Mouse (Mus musculus): ENCODE results near the gene Dph3. TPM values are rescaled to one million over a fixed set of nuclear protein-coding genes. Genes with fewer than 3 reads are reported as not detected.

Gene Dph3
- polyA plus RNA-seq, 1 experiment from 2014 or later, result 72.0 TPM

DNA sequence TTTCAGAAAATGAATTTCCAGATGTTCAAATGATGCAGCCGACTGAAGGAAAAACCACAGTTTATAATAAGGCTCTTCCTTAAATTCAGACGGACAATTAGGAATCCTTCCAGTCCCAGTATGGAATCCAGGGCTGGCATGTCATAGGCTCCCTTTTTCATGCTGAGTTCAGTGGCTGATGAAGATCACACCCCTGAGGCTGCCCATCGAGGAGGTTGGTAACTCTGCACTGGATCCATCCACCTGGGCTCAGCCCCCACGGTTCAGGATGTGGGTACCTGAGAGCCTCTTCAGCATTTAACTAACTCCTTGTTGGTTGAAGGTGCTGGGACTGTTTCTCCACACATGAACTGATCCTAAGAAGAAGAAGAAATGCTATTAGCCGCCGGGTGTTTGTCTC is 2.6 kb downstream of the Dph3 start:
- H3K9me3 ChIP-seq (replicated peaks), result no peaks in the 10 kb centered on the region
- peaks cover 14% of the 10 kb centered on the region for H3K4me1 ChIP-seq
- 93% methylated on average over 6 of the region's 6 CpGs for WGBS
- no peak overlapping the region for H3K9ac ChIP-seq
- H3K4me2 ChIP-seq (replicated peaks), result no peak overlapping the region
- peaks cover 24% of the 10 kb centered on the region for H3K36me3 ChIP-seq
- no peak overlapping the region for H3K27ac ChIP-seq
- no peak for ATAC-seq (ENCODE audit: low FRiP score)
- H3K4me3 ChIP-seq, result no peak overlapping the region
- no peaks in the 10 kb centered on the region for H3K27me3 ChIP-seq

DNA sequence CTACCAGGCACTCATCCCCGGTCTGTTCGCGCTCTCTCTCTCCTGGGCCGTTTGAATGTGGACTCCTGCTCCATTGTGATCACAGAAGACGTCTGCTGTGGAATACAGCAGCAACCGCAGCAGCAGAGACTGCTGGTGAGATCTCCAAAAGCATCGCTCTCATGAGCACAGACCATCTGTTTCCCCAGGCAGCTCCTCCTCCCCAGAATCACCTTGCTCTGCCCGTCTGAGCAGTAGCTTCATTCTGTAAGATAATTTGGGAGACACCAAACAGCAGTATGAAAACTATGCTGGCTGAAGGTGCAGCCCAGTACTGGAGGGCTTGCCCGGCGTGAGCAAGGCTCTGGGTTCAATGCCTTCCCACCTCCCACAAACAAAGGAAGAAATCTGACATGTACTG is 4.5 kb downstream of the Dph3 start:
- Histone ChIP-seq H3K27ac (no peak overlapping the region), H3K4me2 (replicated peaks) (no peak overlapping the region), H3K9ac (no peak overlapping the region), H3K9me3 (replicated peaks) (no peaks in the 10 kb centered on the region), H3K4me3 (no peak overlapping the region), H3K4me1 (peaks cover 5% of the 10 kb centered on the region), H3K36me3 (peaks cover 24% of the 10 kb centered on the region), H3K27me3 (no peaks in the 10 kb centered on the region)
- no peak for ATAC-seq (ENCODE audit: low FRiP score)
- 87% methylated on average over 10 of the region's 10 CpGs for WGBS

DNA sequence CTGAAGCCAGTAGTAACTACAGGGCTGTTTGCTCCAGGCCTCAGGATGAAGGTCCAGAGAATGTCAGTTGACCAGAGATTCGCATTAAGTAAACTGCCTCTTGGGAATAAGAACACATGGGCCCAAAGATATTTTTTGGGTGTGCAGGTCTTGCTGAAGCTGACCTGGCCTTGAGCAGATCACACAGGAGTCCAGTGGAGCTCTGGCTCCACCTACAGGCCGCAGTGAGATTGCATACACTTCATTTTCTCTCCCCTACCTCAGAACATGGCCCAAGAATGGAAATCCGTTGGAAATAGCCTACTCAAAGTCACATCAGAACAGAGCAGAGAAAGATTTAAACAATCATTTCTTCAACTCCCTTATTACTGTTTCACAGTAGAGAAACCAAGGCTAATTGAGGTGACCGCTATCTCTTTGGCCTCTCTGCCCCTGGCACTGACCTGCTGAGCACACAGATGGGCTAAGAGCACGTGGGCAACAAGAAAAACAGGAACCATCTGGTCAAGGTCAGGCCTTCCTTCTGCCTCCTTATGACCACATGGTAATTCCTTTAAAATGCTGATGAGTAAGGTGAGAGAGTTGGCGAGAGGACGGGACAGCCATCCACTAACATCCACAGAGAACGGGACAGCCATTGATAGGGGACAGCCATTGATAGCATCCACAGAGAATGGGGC is 8.5 kb downstream of the Dph3 start:
- no peak overlapping the region for H3K9ac ChIP-seq
- H3K36me3 ChIP-seq, result peaks cover 13% of the 10 kb centered on the region
- ATAC-seq (ENCODE audit: low FRiP score), result no peak
- no peak overlapping the region for H3K4me2 ChIP-seq (replicated peaks)
- H3K27me3 ChIP-seq, result no peaks in the 10 kb centered on the region
- no peak overlapping the region for H3K4me3 ChIP-seq
- no peaks in the 10 kb centered on the region for H3K9me3 ChIP-seq (replicated peaks)
- peaks cover 2% of the 10 kb centered on the region; the same call in 1 of the 2 replicates for H3K4me1 ChIP-seq
- no peak overlapping the region for H3K27ac ChIP-seq
- 49% methylated on average over 8 of the region's 8 CpGs for WGBS

DNA sequence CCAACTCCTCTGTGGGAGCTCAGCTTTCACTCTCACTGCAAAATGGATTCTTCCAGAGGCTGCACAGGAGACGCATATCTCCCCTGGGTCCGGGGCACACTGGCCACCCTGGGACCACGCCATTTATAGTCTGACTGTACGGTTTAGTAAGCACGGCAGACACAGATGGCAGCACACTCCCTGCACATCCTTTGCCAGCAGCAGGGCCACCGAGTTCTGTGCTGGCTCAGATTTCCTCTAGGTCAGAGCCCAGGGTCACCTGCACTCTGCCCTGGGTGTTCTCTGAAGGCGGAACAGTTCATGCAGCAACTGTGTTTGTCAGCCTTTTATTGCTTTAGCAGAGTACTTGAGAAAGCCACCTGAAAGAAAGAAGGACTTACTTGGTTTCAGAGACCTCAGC is 11.6 kb downstream of the Dph3 start:
- H3K27ac ChIP-seq, result no peak overlapping the region
- H3K9me3 ChIP-seq (replicated peaks), result no peaks in the 10 kb centered on the region
- no peak overlapping the region for H3K9ac ChIP-seq
- no peaks in the 10 kb centered on the region for H3K36me3 ChIP-seq
- H3K27me3 ChIP-seq, result no peaks in the 10 kb centered on the region
- H3K4me1 ChIP-seq, result peaks cover 2% of the 10 kb centered on the region; the same call in 1 of the 2 replicates
- ATAC-seq (ENCODE audit: low FRiP score), result no peak
- H3K4me2 ChIP-seq (replicated peaks), result no peak overlapping the region
- WGBS, result 54% methylated on average over 7 of the region's 7 CpGs
- no peak overlapping the region for H3K4me3 ChIP-seq

- Histone ChIP-seq H3K4me3 (no peak overlapping the region), H3K36me3 (no peaks in the 10 kb centered on the region), H3K4me1 (peaks cover 2% of the 10 kb centered on the region; the same call in 1 of the 2 replicates), H3K27me3 (no peaks in the 10 kb centered on the region), H3K9ac (no peak overlapping the region), H3K9me3 (replicated peaks) (no peaks in the 10 kb centered on the region), H3K4me2 (replicated peaks) (no peak overlapping the region), H3K27ac (no peak overlapping the region)
- 63% methylated on average over 8 of the region's 8 CpGs for WGBS
- ATAC-seq (ENCODE audit: low FRiP score), result no peak
Observed at GRCm38 (mm10) chr14:32073211-32073685, 12.3 kb downstream of the Dph3 start.

DNA sequence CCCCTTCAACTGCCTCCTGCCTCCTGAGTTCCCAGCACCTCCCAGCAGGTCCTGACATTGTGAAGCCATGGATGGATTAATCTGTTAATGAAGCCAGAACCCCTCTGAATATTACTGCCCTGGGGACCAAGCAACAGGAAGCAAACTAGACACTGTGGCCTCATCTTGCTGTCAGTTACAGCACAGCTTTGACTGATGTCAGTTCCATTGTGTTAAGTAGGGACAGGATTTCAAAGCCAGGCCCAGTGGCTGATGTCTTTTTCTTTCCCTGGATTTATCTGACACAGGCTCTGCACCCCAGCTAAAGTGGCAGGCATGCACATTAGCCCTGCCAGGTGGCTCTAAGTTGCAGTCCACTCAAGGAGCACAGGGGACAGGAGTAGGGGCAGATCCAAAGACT is 12.7 kb downstream of the Dph3 start:
- Histone ChIP-seq H3K9me3 (replicated peaks) (no peaks in the 10 kb centered on the region), H3K4me3 (no peak overlapping the region), H3K9ac (no peak overlapping the region)

GRCm38 (mm10) chr14:32061398-32061797 is 24.1 kb downstream of the Dph3 start:
- WGBS, result 94% methylated on average over 4 of the region's 4 CpGs
- Histone ChIP-seq H3K9ac (no peak overlapping the region), H3K27ac (no peak overlapping the region), H3K4me2 (replicated peaks) (no peak overlapping the region), H3K36me3 (no peaks in the 10 kb centered on the region), H3K4me3 (no peak overlapping the region), H3K9me3 (replicated peaks) (no peaks in the 10 kb centered on the region; the same call in 1 of the 2 replicates), H3K4me1 (no peaks in the 10 kb centered on the region), H3K27me3 (no peaks in the 10 kb centered on the region)
- no peak for ATAC-seq (ENCODE audit: low FRiP score)

More for the DNA sequence above, 12.7 kb downstream of the Dph3 start:
- Histone ChIP-seq H3K36me3 (no peaks in the 10 kb centered on the region), H3K27me3 (no peaks in the 10 kb centered on the region), H3K4me2 (replicated peaks) (no peak overlapping the region), H3K27ac (no peak overlapping the region), H3K4me1 (peaks cover 2% of the 10 kb centered on the region; the same call in 1 of the 2 replicates)
- ATAC-seq (ENCODE audit: low FRiP score), result no peak

GRCm38 (mm10) chr14:32057664-32058063 is 27.9 kb downstream of the Dph3 start:
- 87% methylated on average over 4 of the region's 4 CpGs for WGBS

DNA sequence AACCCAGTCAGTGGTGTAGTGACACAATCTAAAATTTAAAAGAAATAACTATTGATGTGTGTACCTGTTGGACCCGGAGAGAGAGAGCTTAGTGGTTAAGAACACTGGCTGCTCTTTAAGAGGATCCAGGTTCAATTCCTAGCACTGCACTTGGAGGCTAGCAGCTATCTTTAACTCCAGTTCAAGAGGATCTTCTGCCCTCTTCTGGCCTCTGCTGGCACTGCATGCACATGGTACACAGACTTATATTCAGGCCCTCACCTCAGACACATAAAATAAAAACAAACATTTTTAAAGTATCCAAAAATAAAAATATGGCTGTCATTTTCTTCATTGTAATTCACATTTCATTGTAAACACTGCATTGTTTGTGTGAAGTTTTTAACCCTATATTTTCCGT is 28.9 kb downstream of the Dph3 start:
- no peak for ATAC-seq (ENCODE audit: low FRiP score)
- WGBS, result 95% methylated on average over 2 of the region's 2 CpGs
- H3K4me3 ChIP-seq, result no peak overlapping the region
- no peaks in the 10 kb centered on the region for H3K4me1 ChIP-seq
- H3K4me2 ChIP-seq (replicated peaks), result no peak overlapping the region
- H3K9me3 ChIP-seq (replicated peaks), result no peaks in the 10 kb centered on the region
- no peak overlapping the region for H3K27ac ChIP-seq
- no peak overlapping the region for H3K9ac ChIP-seq
- no peaks in the 10 kb centered on the region for H3K27me3 ChIP-seq
- no peaks in the 10 kb centered on the region for H3K36me3 ChIP-seq

More at GRCm38 (mm10) chr14:32057664-32058063, 27.9 kb downstream of the Dph3 start:
- Histone ChIP-seq H3K9me3 (replicated peaks) (no peaks in the 10 kb centered on the region), H3K27ac (no peak overlapping the region), H3K4me2 (replicated peaks) (no peak overlapping the region), H3K4me1 (no peaks in the 10 kb centered on the region), H3K4me3 (no peak overlapping the region), H3K9ac (no peak overlapping the region), H3K27me3 (no peaks in the 10 kb centered on the region), H3K36me3 (no peaks in the 10 kb centered on the region)
- ATAC-seq (ENCODE audit: low FRiP score), result no peak

- no peak overlapping the region for H3K4me3 ChIP-seq
- H3K27ac ChIP-seq, result no peak overlapping the region
- no peak overlapping the region for H3K9ac ChIP-seq
- H3K4me1 ChIP-seq, result no peaks in the 10 kb centered on the region
- H3K9me3 ChIP-seq (replicated peaks), result no peaks in the 10 kb centered on the region
- no peaks in the 10 kb centered on the region for H3K36me3 ChIP-seq
- ATAC-seq (ENCODE audit: low FRiP score), result no peak
- 75% methylated on average over 8 of the region's 8 CpGs for WGBS
- H3K27me3 ChIP-seq, result no peaks in the 10 kb centered on the region
- no peak overlapping the region for H3K4me2 ChIP-seq (replicated peaks)
Observed at GRCm38 (mm10) chr14:32055781-32056180, 29.7 kb downstream of the Dph3 start.

- H3K27me3 ChIP-seq, result no peaks in the 10 kb centered on the region
- no peaks in the 10 kb centered on the region for H3K36me3 ChIP-seq
- H3K4me1 ChIP-seq, result no peaks in the 10 kb centered on the region
- no peak for ATAC-seq (ENCODE audit: low FRiP score)
- no peak overlapping the region for H3K4me3 ChIP-seq
- no peak overlapping the region for H3K9ac ChIP-seq
- H3K27ac ChIP-seq, result no peak overlapping the region
- no peak overlapping the region for H3K4me2 ChIP-seq (replicated peaks)
- H3K9me3 ChIP-seq (replicated peaks), result no peaks in the 10 kb centered on the region
- 68% methylated on average over 10 of the region's 10 CpGs for WGBS
Observed at GRCm38 (mm10) chr14:32054788-32055187, 30.7 kb downstream of the Dph3 start.

DNA sequence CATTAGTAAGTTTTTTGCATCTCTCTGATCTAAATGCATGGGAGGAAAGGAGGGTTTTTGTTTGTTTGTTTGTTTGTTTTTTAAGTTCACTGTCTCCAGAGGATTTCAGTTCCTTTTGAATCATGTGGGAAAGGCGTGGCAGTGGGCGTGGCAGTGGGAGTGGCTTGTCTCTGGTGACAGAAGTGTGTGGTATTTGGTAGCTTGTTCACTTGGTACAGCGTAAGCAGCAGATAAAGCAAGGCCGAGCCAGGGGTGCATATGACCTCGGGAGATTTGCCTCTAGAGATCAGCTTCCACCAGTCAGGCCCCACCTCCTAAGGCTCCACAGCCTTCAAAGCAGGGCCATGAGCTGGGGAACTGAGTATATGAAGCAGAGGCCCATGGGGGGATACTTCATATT is 31.6 kb downstream of the Dph3 start:
- Histone ChIP-seq H3K27ac (no peak overlapping the region), H3K4me1 (no peaks in the 10 kb centered on the region), H3K9me3 (replicated peaks) (no peaks in the 10 kb centered on the region), H3K36me3 (no peaks in the 10 kb centered on the region), H3K9ac (no peak overlapping the region), H3K27me3 (no peaks in the 10 kb centered on the region), H3K4me2 (replicated peaks) (no peak overlapping the region), H3K4me3 (no peak overlapping the region)
- 78% methylated on average over 5 of the region's 5 CpGs for WGBS
- no peak for ATAC-seq (ENCODE audit: low FRiP score)

DNA sequence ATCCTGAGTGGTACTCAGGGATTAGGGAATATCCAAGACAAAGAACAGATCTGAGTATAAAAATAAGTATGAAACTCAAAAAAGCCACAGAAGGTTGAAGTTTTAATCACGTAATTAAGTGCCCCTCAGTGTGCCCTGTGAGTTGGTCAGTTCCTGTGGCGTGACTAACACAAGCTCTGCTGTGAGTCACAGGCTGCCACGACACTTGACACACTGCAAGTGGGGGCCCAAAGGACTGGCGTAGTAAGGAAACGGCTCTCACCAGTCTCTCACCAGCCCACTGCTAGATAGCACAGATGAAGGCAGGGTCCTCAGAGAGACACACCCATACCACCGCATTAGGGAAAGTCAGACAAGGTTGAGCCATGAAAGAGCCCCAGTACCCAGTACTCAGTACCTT is 35.4 kb downstream of the Dph3 start:
- WGBS, result 83% methylated on average over 6 of the region's 6 CpGs
- no peaks in the 10 kb centered on the region for H3K27me3 ChIP-seq

More for the DNA sequence above, 35.4 kb downstream of the Dph3 start:
- Histone ChIP-seq H3K4me3 (no peak overlapping the region), H3K4me1 (no peaks in the 10 kb centered on the region), H3K9me3 (replicated peaks) (no peaks in the 10 kb centered on the region), H3K27ac (no peak overlapping the region), H3K4me2 (replicated peaks) (no peak overlapping the region), H3K36me3 (no peaks in the 10 kb centered on the region), H3K9ac (no peak overlapping the region)
- no peak for ATAC-seq (ENCODE audit: low FRiP score)

Measured in hindbrain, embryonic 12.5 days (tissue).